Mouse (Mus musculus): ENCODE measurements at regions not wholly inside any gene's neighbourhood (a gene's known extent, or its start where the extent isn't known, plus 50 kb on each side); places are given as distances from the start of the nearest gene placed in this dataset.
A peak's percentile ranks its signal among the peaks of the same experiment; 100 is the strongest.

- H3K27me3 ChIP-seq, result no peaks in the 10 kb centered on the region
- 0 out of 2 replicates have a peak overlapping the region, but pooled peaks have one; percentile 41 for H3K9ac ChIP-seq
- H3K9me3 ChIP-seq (replicated peaks), result no peaks in the 10 kb centered on the region
- peaks cover 15% of the 10 kb centered on the region for H3K4me1 ChIP-seq
- H3K4me2 ChIP-seq (replicated peaks), result peak overlapping the region; percentile 29
- WGBS, result 29% methylated on average over 16 of the region's 16 CpGs
- H3K27ac ChIP-seq, result peak overlapping the region; percentile 91
- no peaks in the 10 kb centered on the region for H3K36me3 ChIP-seq
- no peak overlapping the region for H3K4me3 ChIP-seq
- peak; percentile 93 for ATAC-seq (ENCODE audit: low FRiP score)
These were observed 284.4 kb upstream of the Mpdz start for GRCm38 (mm10) chr4:81726761-81727723.

GRCm38 (mm10) chr4:81724751-81725150 lies 282.1 kb upstream of the Mpdz start:
- Histone ChIP-seq H3K36me3 (no peaks in the 10 kb centered on the region), H3K27ac (no peak overlapping the region), H3K4me1 (peaks cover 15% of the 10 kb centered on the region), H3K9me3 (replicated peaks) (no peaks in the 10 kb centered on the region), H3K4me2 (replicated peaks) (no peak overlapping the region), H3K4me3 (no peak overlapping the region), H3K9ac (no peak overlapping the region), H3K27me3 (no peaks in the 10 kb centered on the region)
- 97% methylated on average over 2 of the region's 2 CpGs for WGBS
- ATAC-seq (ENCODE audit: low FRiP score), result no peak

- no peak for ATAC-seq (ENCODE audit: low FRiP score)
- no peaks in the 10 kb centered on the region for H3K36me3 ChIP-seq
- no peak overlapping the region for H3K4me2 ChIP-seq (replicated peaks)
- H3K9me3 ChIP-seq (replicated peaks), result no peaks in the 10 kb centered on the region
- H3K4me3 ChIP-seq, result no peak overlapping the region
- H3K9ac ChIP-seq, result no peak overlapping the region
- H3K27ac ChIP-seq, result no peak overlapping the region
- H3K4me1 ChIP-seq, result no peaks in the 10 kb centered on the region
- 77% methylated on average over 1 of the region's 1 CpGs for WGBS
- H3K27me3 ChIP-seq, result no peaks in the 10 kb centered on the region
These were observed 269.8 kb upstream of the Mpdz start for GRCm38 (mm10) chr4:81712378-81712777.

- H3K9ac ChIP-seq, result no peak overlapping the region
- H3K4me3 ChIP-seq, result no peak overlapping the region
- no peaks in the 10 kb centered on the region for H3K36me3 ChIP-seq
- H3K4me1 ChIP-seq, result no peaks in the 10 kb centered on the region
- no peak overlapping the region for H3K4me2 ChIP-seq (replicated peaks)
- no peaks in the 10 kb centered on the region for H3K9me3 ChIP-seq (replicated peaks)
- H3K27me3 ChIP-seq, result no peaks in the 10 kb centered on the region
- H3K27ac ChIP-seq, result no peak overlapping the region
- no peak for ATAC-seq (ENCODE audit: low FRiP score)
These were observed 252.6 kb upstream of the Mpdz start for GRCm38 (mm10) chr4:81695182-81695581.

- 84% methylated on average over 2 of the region's 2 CpGs for WGBS
- H3K4me1 ChIP-seq, result no peaks in the 10 kb centered on the region
- no peak overlapping the region for H3K9ac ChIP-seq
These were observed 234.6 kb upstream of the Mpdz start for GRCm38 (mm10) chr4:81677205-81677604.

GRCm38 (mm10) chr4:81674871-81675270 lies 232.3 kb upstream of the Mpdz start:
- 89% methylated on average over 2 of the region's 2 CpGs for WGBS
- Histone ChIP-seq H3K27ac (no peak overlapping the region), H3K9me3 (replicated peaks) (no peaks in the 10 kb centered on the region), H3K4me1 (no peaks in the 10 kb centered on the region), H3K4me3 (no peak overlapping the region), H3K36me3 (no peaks in the 10 kb centered on the region), H3K4me2 (replicated peaks) (no peak overlapping the region), H3K9ac (no peak overlapping the region), H3K27me3 (no peaks in the 10 kb centered on the region)
- no peak for ATAC-seq (ENCODE audit: low FRiP score)

More at GRCm38 (mm10) chr4:81677205-81677604, 234.6 kb upstream of the Mpdz start:
- no peaks in the 10 kb centered on the region for H3K9me3 ChIP-seq (replicated peaks)
- ATAC-seq (ENCODE audit: low FRiP score), result no peak
- H3K27me3 ChIP-seq, result no peaks in the 10 kb centered on the region
- no peak overlapping the region for H3K4me3 ChIP-seq
- no peak overlapping the region for H3K27ac ChIP-seq
- no peak overlapping the region for H3K4me2 ChIP-seq (replicated peaks)
- H3K36me3 ChIP-seq, result no peaks in the 10 kb centered on the region

- ATAC-seq (ENCODE audit: low FRiP score), result no peak
- Histone ChIP-seq H3K36me3 (no peaks in the 10 kb centered on the region), H3K27me3 (no peaks in the 10 kb centered on the region)
These were observed 231.0 kb upstream of the Mpdz start for GRCm38 (mm10) chr4:81673398-81674265.

GRCm38 (mm10) chr4:81671986-81672385 lies 229.4 kb upstream of the Mpdz start:
- Histone ChIP-seq H3K4me1 (peaks cover 4% of the 10 kb centered on the region), H3K9me3 (replicated peaks) (no peaks in the 10 kb centered on the region), H3K36me3 (no peaks in the 10 kb centered on the region), H3K27me3 (no peaks in the 10 kb centered on the region), H3K27ac (no peak overlapping the region), H3K4me2 (replicated peaks) (no peak overlapping the region), H3K4me3 (no peak overlapping the region), H3K9ac (no peak overlapping the region)
- WGBS, result 83% methylated on average over 2 of the region's 2 CpGs
- no peak for ATAC-seq (ENCODE audit: low FRiP score)

More at GRCm38 (mm10) chr4:81673398-81674265, 231.0 kb upstream of the Mpdz start:
- 79% methylated on average over 4 of the region's 4 CpGs for WGBS
- Histone ChIP-seq H3K9me3 (replicated peaks) (no peaks in the 10 kb centered on the region), H3K9ac (no peak overlapping the region), H3K4me2 (replicated peaks) (no peak overlapping the region), H3K4me1 (peaks cover 4% of the 10 kb centered on the region), H3K4me3 (no peak overlapping the region), H3K27ac (no peak overlapping the region)

- Histone ChIP-seq H3K4me1 (peaks cover 4% of the 10 kb centered on the region), H3K4me3 (no peak overlapping the region), H3K9ac (no peak overlapping the region), H3K27ac (no peak overlapping the region), H3K36me3 (no peaks in the 10 kb centered on the region), H3K9me3 (replicated peaks) (no peaks in the 10 kb centered on the region), H3K4me2 (replicated peaks) (no peak overlapping the region), H3K27me3 (no peaks in the 10 kb centered on the region)
- ATAC-seq (ENCODE audit: low FRiP score), result 0 out of 2 replicates have a peak, but pooled peaks have one; percentile 22
- 33% methylated on average over 3 of the region's 3 CpGs for WGBS
These were observed 226.6 kb upstream of the Mpdz start for GRCm38 (mm10) chr4:81669181-81669580.

GRCm38 (mm10) chr4:81661096-81661495 lies 218.5 kb upstream of the Mpdz start:
- Histone ChIP-seq H3K36me3 (no peaks in the 10 kb centered on the region), H3K27me3 (no peaks in the 10 kb centered on the region), H3K9ac (no peak overlapping the region), H3K9me3 (replicated peaks) (no peaks in the 10 kb centered on the region), H3K27ac (no peak overlapping the region), H3K4me3 (no peak overlapping the region), H3K4me1 (no peaks in the 10 kb centered on the region), H3K4me2 (replicated peaks) (no peak overlapping the region)
- no peak for ATAC-seq (ENCODE audit: low FRiP score)

- H3K36me3 ChIP-seq, result no peaks in the 10 kb centered on the region
- no peak overlapping the region for H3K4me2 ChIP-seq (replicated peaks)
- no peak overlapping the region for H3K9ac ChIP-seq
- H3K4me3 ChIP-seq, result no peak overlapping the region
- no peaks in the 10 kb centered on the region for H3K27me3 ChIP-seq
- no peak for ATAC-seq (ENCODE audit: low FRiP score)
- no peaks in the 10 kb centered on the region for H3K9me3 ChIP-seq (replicated peaks)
- WGBS, result 51% methylated on average over 3 of the region's 3 CpGs
- no peak overlapping the region for H3K27ac ChIP-seq
- peaks cover 7% of the 10 kb centered on the region; the same call in 1 of the 2 replicates for H3K4me1 ChIP-seq
These were observed 185.8 kb upstream of the Mpdz start for GRCm38 (mm10) chr4:81628496-81628828.

- Histone ChIP-seq H3K4me1 (peaks cover 7% of the 10 kb centered on the region; the same call in 1 of the 2 replicates), H3K9ac (no peak overlapping the region), H3K4me2 (replicated peaks) (no peak overlapping the region), H3K27ac (no peak overlapping the region), H3K9me3 (replicated peaks) (no peaks in the 10 kb centered on the region), H3K4me3 (no peak overlapping the region), H3K36me3 (no peaks in the 10 kb centered on the region), H3K27me3 (no peaks in the 10 kb centered on the region)
- ATAC-seq (ENCODE audit: low FRiP score), result no peak
- WGBS, result 66% methylated on average over 12 of the region's 12 CpGs
These were observed 185.3 kb upstream of the Mpdz start for GRCm38 (mm10) chr4:81627714-81628495.

Data from hindbrain, embryonic 12.5 days (tissue).